Mouse (Mus musculus) spleen, adult 18-20 months (tissue): ENCODE data around the gene Mfap2.
A peak's percentile ranks its signal among the peaks of the same experiment; 100 is the strongest.

ENCODE experiments used
- DNase-seq, 2 experiments: peaks; one replicate each; pipeline ENCODE4 v3.0.0; 2022; ENCODE audit warnings: mixed read lengths in 2 of 2

Mfap2 gene

GRCm38 (mm10) chr4:141010118-141010517 lies at the start of gene Mfap2:
Mfap2 (plus strand) TSS chr4:141010418.
- DNase-seq, result no peak

GRCm38 (mm10) chr4:140960781-140961466 lies 49.3 kb upstream of the Mfap2 start, which contains the start of gene Sdhb:
Sdhb (plus strand) TSS chr4:140961203.
- DNase-seq, result peak; percentile 87 to 94

GRCm38 (mm10) chr4:140961467-140962206 lies 48.6 kb upstream of the Mfap2 start:
- DNase-seq, result no peak

GRCm38 (mm10) chr4:140962207-140962909 lies 47.9 kb upstream of the Mfap2 start:
- DNase-seq, result no peak

- no peak for DNase-seq
Observed at GRCm38 (mm10) chr4:140962950-140963349, 47.3 kb upstream of the Mfap2 start.

- no peak for DNase-seq
Observed at GRCm38 (mm10) chr4:140963941-140964597, 46.1 kb upstream of the Mfap2 start.

- DNase-seq, result peak; percentile 46 to 63
Observed at GRCm38 (mm10) chr4:140964620-140965019, 45.6 kb upstream of the Mfap2 start.

GRCm38 (mm10) chr4:140967386-140968159 lies 42.6 kb upstream of the Mfap2 start:
- no peak for DNase-seq

GRCm38 (mm10) chr4:140971691-140972090 lies 38.5 kb upstream of the Mfap2 start:
- DNase-seq, result no peak

- DNase-seq, result no peak
Observed at GRCm38 (mm10) chr4:140974408-140974807, 35.8 kb upstream of the Mfap2 start.

- no peak for DNase-seq
Observed at GRCm38 (mm10) chr4:140975356-140975755, 34.9 kb upstream of the Mfap2 start.

GRCm38 (mm10) chr4:140977278-140977677 lies 32.9 kb upstream of the Mfap2 start:
- no peak for DNase-seq

- DNase-seq, result no peak
Observed at GRCm38 (mm10) chr4:140977886-140978692, 32.1 kb upstream of the Mfap2 start.

GRCm38 (mm10) chr4:140981605-140982004 lies 28.6 kb upstream of the Mfap2 start:
- DNase-seq, result no peak

- no peak for DNase-seq
Observed at GRCm38 (mm10) chr4:140982808-140983207, 27.4 kb upstream of the Mfap2 start.

GRCm38 (mm10) chr4:140983442-140983841 lies 26.8 kb upstream of the Mfap2 start:
- peak; percentile 68 to 75 for DNase-seq

- no peak for DNase-seq
Observed at GRCm38 (mm10) chr4:140984544-140984943, 25.7 kb upstream of the Mfap2 start.

GRCm38 (mm10) chr4:140986024-140986710 lies 24.1 kb upstream of the Mfap2 start:
- no peak for DNase-seq

- peak; percentile 80 to 94 for DNase-seq
Observed at GRCm38 (mm10) chr4:140986711-140987395, 23.4 kb upstream of the Mfap2 start, which contains the start of gene Atp13a2. Atp13a2 (plus strand) TSS chr4:140986873.

GRCm38 (mm10) chr4:140987476-140987875 lies 22.7 kb upstream of the Mfap2 start:
- DNase-seq, result peak in 1 of 2 experiments; percentile 18
